Mouse (Mus musculus) megakaryocyte, embryonic 14.5 days (primary cell): ENCODE results near the gene Olfr910.

Source experiments
- FLI1 ChIP-seq: IDR thresholded peaks from 2 replicates; pipeline ENCODE4 v1.6.1; 2012; ENCODE audit warnings: low read length, inconsistent platforms, mixed read lengths
- GATA1 ChIP-seq: IDR thresholded peaks from 3 replicates; pipeline ENCODE4 v1.6.1; 2012; ENCODE audit warnings: mixed read lengths, low read length, inconsistent platforms, borderline replicate concordance

- TF ChIP-seq FLI1, result no peak
- no peak for TF ChIP-seq GATA1
Observed at GRCm38 (mm10) chr9:38495501-38495900, 42.1 kb upstream of the Olfr910 start, which contains the start of gene Olfr907.
